Mouse (Mus musculus) spleen, postnatal 0 days (tissue): Measurements from ENCODE around the gene Rngtt. TPM values are rescaled to one million over a fixed set of nuclear protein-coding genes. Genes with fewer than 3 reads are reported as not detected.

Experiments
- polyA plus RNA-seq: library from polyadenylated mRNA; unstranded; fragments of >200 nt; fragmentation: Nextera tagmentation; extraction: Ambion mirVana; gene quantifications from 2 replicates; pipeline ENCODE4 v1.2.1, GENCODE M21; 2015

Gene Rngtt
- polyA plus RNA-seq, result 15.3 and 16.3 TPM in 2 replicates

DNA sequence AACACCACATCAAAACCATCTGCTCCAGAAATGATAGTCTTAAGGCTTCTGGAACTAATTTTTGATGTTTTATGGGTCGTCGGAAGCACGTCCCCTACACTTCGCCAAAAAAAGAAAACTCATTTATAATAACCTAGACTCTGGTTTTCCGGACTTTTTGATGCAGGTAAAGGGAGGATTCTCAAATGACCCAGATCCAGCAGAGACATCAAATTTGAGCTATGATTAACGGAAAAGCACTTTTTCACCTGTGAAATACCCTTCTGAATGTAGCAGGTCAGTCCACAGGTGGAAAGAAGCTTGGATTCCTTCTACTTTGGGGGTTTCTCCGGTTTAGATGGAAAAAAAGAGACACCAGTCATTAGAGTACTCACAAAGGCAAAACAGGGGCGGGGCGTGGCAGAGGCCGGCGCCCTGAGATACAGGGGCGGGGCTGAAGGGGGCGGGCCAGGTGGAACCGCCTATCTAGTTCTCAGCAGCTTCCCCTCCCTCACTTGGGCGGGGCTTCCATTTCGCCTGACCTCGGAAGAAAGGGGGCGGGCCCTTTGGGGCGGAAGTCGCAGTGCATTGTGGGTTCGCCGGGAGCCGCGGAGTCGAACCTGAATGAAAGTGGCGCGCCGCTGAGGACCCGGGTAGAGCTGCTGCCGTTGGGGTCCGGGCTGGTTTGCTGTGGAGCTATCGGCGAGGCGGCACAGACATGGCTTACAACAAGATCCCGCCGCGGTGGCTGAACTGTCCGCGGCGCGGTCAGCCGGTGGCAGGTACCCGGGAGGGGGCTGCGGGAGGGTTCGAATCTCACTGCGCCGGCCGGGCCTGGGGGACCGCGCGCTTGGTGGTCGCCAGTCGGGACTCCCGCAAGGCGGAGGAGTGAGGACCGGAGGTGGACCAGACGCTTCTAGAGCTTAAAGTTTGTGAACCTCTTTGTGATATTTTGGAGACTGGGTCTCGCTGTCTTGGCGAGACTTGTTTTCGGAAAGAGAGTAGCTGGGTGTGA is at the start of gene Rngtt:
Gene Rngtt, plus strand, starts transcription at position 548 of the 994 bp plus-strand sequence.

DNA sequence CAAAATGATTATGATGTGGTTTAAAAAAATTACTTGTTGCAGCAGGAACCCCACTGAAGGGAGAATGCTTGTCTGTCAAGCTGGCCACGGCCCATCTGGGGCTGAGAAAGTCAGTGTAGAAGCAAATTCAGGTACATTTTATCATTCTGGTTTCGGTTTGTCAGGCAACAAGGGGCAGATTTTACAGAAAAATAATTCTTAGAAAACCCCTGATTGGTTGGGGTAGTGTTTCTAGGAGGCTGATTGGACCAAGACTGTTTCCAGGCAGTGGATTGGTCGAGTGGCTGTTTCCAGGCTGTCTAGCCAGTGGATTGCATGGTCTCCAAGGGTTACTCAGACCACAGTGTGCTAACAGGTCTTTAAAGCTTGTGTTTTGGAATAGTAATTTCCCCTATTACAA is 20.1 kb upstream of the Rngtt start, which contains the start of gene Pnrc1:
Gene Pnrc1, minus strand, starts transcription at position 162 of the 400 bp plus-strand sequence.

Other genes with a start within 250 kb of the Rngtt start
- gene Gabrr2, start 247.3 kb upstream of the Rngtt start, polyA plus RNA-seq, result not detected in 2 replicates
- gene Gabrr1, start 177.8 kb upstream of the Rngtt start, polyA plus RNA-seq, result not detected in 2 replicates
- 0.32 and 0.35 TPM in 2 replicates for gene Pm20d2, start 120.6 kb upstream of the Rngtt start, polyA plus RNA-seq
- gene Srsf12, start 101.3 kb upstream of the Rngtt start, polyA plus RNA-seq, result 0.71 and 0.84 TPM in 2 replicates
- gene Pnrc1, start 20.1 kb upstream of the Rngtt start, polyA plus RNA-seq, result 43.6 and 53.9 TPM in 2 replicates